Mouse (Mus musculus): ENCODE measurements around the gene Trp53bp1. TPM values are rescaled to one million over a fixed set of nuclear protein-coding genes. Genes with fewer than 3 reads are reported as not detected.

Gene Trp53bp1
- polyA plus RNA-seq, 1 experiment from 2014 or later = 63.8 TPM

DNA sequence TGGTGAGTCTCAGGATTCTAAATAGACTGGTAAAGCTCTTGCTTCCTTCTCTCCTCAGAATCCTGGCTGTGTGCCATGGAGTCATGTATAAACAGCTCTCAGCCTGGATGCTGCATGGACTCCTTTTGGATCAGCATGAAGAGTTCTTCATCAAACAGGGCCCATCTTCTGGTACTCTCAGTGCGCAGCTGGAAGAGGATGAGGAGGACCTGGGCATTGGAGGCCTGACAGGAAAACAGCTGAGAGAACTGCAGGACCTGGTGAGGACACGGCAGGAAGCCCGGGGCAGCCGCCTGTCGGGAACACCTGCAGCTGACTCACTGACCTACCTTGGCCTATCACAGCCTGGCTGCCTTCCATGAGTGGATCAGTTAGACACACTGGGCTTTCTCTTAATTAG, 87.8 kb downstream of the Trp53bp1 start:
- no peak for ATAC-seq (replicated peaks; ENCODE audit: low FRiP score, low TSS enrichment, low read depth)
- WGBS = 75% methylated on average over 5 of the region's 5 CpGs
- H3K4me3 ChIP-seq (ENCODE audit: low read depth, low read length) = no peak overlapping the region
- no peak overlapping the region for H3K9ac ChIP-seq (ENCODE audit: low read length)
- no peak overlapping the region for H3K27ac ChIP-seq (ENCODE audit: low read depth)
- no peaks in the 10 kb centered on the region for H3K27me3 ChIP-seq (replicated peaks; ENCODE audit: control insufficient read depth, insufficient read depth, low read length)
- no peak for DNase-seq (ENCODE audit: low spot score)
- no peaks in the 10 kb centered on the region for H3K4me1 ChIP-seq (replicated peaks; ENCODE audit: control insufficient read depth, insufficient read depth, low read length)
- H3K36me3 ChIP-seq (ENCODE audit: control insufficient read depth, insufficient read depth, low read length) = peaks cover 74% of the 10 kb centered on the region
- no peaks in the 10 kb centered on the region for H3K9me3 ChIP-seq (ENCODE audit: control insufficient read depth, low read length)
- no peak overlapping the region for H3K4me2 ChIP-seq (ENCODE audit: low read length)

DNA sequence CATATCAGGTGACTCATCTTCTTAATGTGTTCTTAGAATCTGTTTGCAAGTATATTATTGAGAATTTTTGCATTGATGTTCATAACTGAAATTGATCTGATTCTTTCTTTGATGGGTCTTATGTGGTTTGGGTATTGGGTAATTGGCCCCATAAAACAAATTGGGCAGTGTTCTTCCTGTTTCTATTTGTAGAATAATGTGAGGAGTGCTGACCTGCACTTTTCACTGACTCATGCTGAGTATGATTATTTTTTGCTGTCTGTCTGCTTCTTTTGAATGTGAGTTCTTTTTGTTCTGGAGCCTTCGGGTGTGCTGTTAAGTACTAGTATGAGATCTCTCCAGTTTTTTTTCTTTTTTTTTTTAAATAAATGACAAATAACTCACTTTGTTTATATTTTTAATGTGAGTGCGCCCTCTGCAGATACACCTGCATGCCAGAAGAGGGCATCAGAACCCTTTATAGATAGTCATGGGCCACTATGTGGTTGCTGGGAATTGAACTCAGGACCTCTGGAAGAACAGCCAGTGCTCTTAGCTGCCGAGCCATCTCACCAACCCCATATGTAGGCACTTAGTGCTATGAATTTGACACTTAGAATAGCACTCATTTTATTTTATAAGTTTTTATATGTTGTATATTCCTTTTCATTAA, 92.3 kb downstream of the Trp53bp1 start:
- Histone ChIP-seq H3K4me3 (ENCODE audit: low read depth, low read length) (no peak overlapping the region), H3K9ac (ENCODE audit: low read length) (no peak overlapping the region), H3K4me2 (ENCODE audit: low read length) (no peak overlapping the region), H3K4me1 (replicated peaks; ENCODE audit: control insufficient read depth, insufficient read depth, low read length) (no peaks in the 10 kb centered on the region), H3K9me3 (ENCODE audit: control insufficient read depth, low read length) (no peaks in the 10 kb centered on the region), H3K27me3 (replicated peaks; ENCODE audit: control insufficient read depth, insufficient read depth, low read length) (no peaks in the 10 kb centered on the region), H3K36me3 (ENCODE audit: control insufficient read depth, insufficient read depth, low read length) (peaks cover 71% of the 10 kb centered on the region), H3K27ac (ENCODE audit: low read depth) (no peak overlapping the region)
- ATAC-seq (replicated peaks; ENCODE audit: low FRiP score, low TSS enrichment, low read depth) (no peak), DNase-seq (ENCODE audit: low spot score) (no peak)
- WGBS = 91% methylated on average over 3 of the region's 3 CpGs

GRCm38 (mm10) chr2:121170980-121171742, 100.0 kb downstream of the Trp53bp1 start, which contains the start of gene Zscan29:
TSS of gene Zscan29 (minus strand) at chr2:121171125.
- H3K9ac ChIP-seq (ENCODE audit: low read length) = peak within 1 kb of the TSS; percentile 82
- peak within 1 kb of the TSS; percentile 82 for H3K27ac ChIP-seq (ENCODE audit: low read depth)
- WGBS = under 1% methylated on average over 66 of the region's 66 CpGs
- H3K36me3 ChIP-seq (ENCODE audit: control insufficient read depth, insufficient read depth, low read length) = peaks cover 35% of the 10 kb centered on the region
- H3K4me3 ChIP-seq (ENCODE audit: low read depth, low read length) = peak within 1 kb of the TSS; percentile 94
- peak; percentile 96 for ATAC-seq (replicated peaks; ENCODE audit: low FRiP score, low TSS enrichment, low read depth)
- H3K4me1 ChIP-seq (replicated peaks; ENCODE audit: control insufficient read depth, insufficient read depth, low read length) = peaks cover 20% of the 10 kb centered on the region
- DNase-seq (ENCODE audit: low spot score) = peak; percentile 90
- H3K4me2 ChIP-seq (ENCODE audit: low read length) = peak within 1 kb of the TSS; percentile 95
- H3K9me3 ChIP-seq (ENCODE audit: control insufficient read depth, low read length) = no peaks in the 10 kb centered on the region
- no peaks in the 10 kb centered on the region for H3K27me3 ChIP-seq (replicated peaks; ENCODE audit: control insufficient read depth, insufficient read depth, low read length)

GRCm38 (mm10) chr2:121170481-121170971, 100.7 kb downstream of the Trp53bp1 start, which contains the start of gene Tubgcp4:
TSS of gene Tubgcp4 (plus strand) at chr2:121170654.
- no peaks in the 10 kb centered on the region for H3K9me3 ChIP-seq (ENCODE audit: control insufficient read depth, low read length)
- DNase-seq (ENCODE audit: low spot score) = no peak
- WGBS = under 1% methylated on average over 38 of the region's 38 CpGs
- no peaks in the 10 kb centered on the region for H3K27me3 ChIP-seq (replicated peaks; ENCODE audit: control insufficient read depth, insufficient read depth, low read length)
- H3K4me2 ChIP-seq (ENCODE audit: low read length) = peak within 1 kb of the TSS; percentile 95
- peak within 1 kb of the TSS; percentile 94 for H3K4me3 ChIP-seq (ENCODE audit: low read depth, low read length)
- peaks cover 35% of the 10 kb centered on the region for H3K36me3 ChIP-seq (ENCODE audit: control insufficient read depth, insufficient read depth, low read length)
- ATAC-seq (replicated peaks; ENCODE audit: low FRiP score, low TSS enrichment, low read depth) = peak; percentile 41
- H3K9ac ChIP-seq (ENCODE audit: low read length) = peak within 1 kb of the TSS; percentile 82
- peaks cover 20% of the 10 kb centered on the region for H3K4me1 ChIP-seq (replicated peaks; ENCODE audit: control insufficient read depth, insufficient read depth, low read length)
- H3K27ac ChIP-seq (ENCODE audit: low read depth) = peak within 1 kb of the TSS; percentile 82

DNA sequence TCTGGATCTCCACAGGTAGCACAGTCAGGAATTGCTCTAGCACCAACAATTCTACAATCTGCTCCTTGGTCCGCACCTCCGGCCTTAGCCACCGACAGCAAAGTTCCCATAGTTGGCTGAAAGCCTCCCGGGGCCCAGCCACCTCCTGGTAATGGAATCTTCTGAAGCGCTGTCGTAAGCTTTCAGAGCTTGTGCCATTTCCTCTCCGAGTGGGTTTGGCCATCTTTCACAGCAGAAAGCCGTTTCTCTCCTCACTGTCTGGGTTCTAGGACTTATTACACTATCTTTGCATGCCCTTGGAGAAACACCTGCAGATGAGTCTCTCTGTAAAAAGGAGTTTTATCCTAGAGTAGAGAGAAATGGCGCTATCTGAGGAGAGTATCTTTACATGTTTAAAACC, 101.3 kb downstream of the Trp53bp1 start:
- peaks cover 20% of the 10 kb centered on the region for H3K4me1 ChIP-seq (replicated peaks; ENCODE audit: control insufficient read depth, insufficient read depth, low read length)
- DNase-seq (ENCODE audit: low spot score) (peak; percentile 54), ATAC-seq (replicated peaks; ENCODE audit: low FRiP score, low TSS enrichment, low read depth) (no peak)
- WGBS = 5% methylated on average over 9 of the region's 9 CpGs
- H3K36me3 ChIP-seq (ENCODE audit: control insufficient read depth, insufficient read depth, low read length) = peaks cover 35% of the 10 kb centered on the region
- H3K4me3 ChIP-seq (ENCODE audit: low read depth, low read length) = peak overlapping the region; percentile 94
- no peaks in the 10 kb centered on the region for H3K9me3 ChIP-seq (ENCODE audit: control insufficient read depth, low read length)
- peak overlapping the region; percentile 82; the same call in 1 of the 2 replicates for H3K27ac ChIP-seq (ENCODE audit: low read depth)
- peak overlapping the region; percentile 82 for H3K9ac ChIP-seq (ENCODE audit: low read length)
- H3K27me3 ChIP-seq (replicated peaks; ENCODE audit: control insufficient read depth, insufficient read depth, low read length) = no peaks in the 10 kb centered on the region
- peak overlapping the region; percentile 95 for H3K4me2 ChIP-seq (ENCODE audit: low read length)

- ATAC-seq (replicated peaks; ENCODE audit: low FRiP score, low TSS enrichment, low read depth) (no peak), DNase-seq (ENCODE audit: low spot score) (no peak)
- Histone ChIP-seq H3K4me1 (replicated peaks; ENCODE audit: control insufficient read depth, insufficient read depth, low read length) (peaks cover 20% of the 10 kb centered on the region), H3K4me2 (ENCODE audit: low read length) (peak overlapping the region; percentile 95), H3K27me3 (replicated peaks; ENCODE audit: control insufficient read depth, insufficient read depth, low read length) (no peaks in the 10 kb centered on the region), H3K36me3 (ENCODE audit: control insufficient read depth, insufficient read depth, low read length) (peaks cover 35% of the 10 kb centered on the region), H3K9ac (ENCODE audit: low read length) (peak overlapping the region; percentile 82), H3K4me3 (ENCODE audit: low read depth, low read length) (peak overlapping the region; percentile 94), H3K27ac (ENCODE audit: low read depth) (no peak overlapping the region), H3K9me3 (ENCODE audit: control insufficient read depth, low read length) (no peaks in the 10 kb centered on the region)
- WGBS = 32% methylated on average over 4 of the region's 4 CpGs
Observed at GRCm38 (mm10) chr2:121169173-121169572, 102.0 kb downstream of the Trp53bp1 start.

DNA sequence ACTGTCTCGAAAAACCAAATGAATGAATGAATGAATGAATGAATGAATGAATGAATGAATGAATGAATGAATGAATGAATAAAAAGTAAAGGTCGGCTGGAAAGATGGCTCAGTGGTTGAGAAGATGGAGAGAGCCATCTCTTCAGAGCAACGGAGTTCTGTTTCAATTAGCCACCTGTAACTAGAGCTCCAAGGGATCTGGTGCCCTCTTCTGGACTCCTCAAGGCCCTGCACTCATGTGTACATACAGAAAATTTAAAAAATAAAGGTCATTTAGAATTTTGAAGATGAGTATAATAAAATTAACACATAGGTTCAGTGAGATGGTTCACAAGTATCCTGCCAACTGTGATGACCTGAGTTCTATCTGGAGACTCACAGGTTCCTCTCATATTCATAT, 118.1 kb downstream of the Trp53bp1 start:
- H3K9me3 ChIP-seq (ENCODE audit: control insufficient read depth, low read length) = no peaks in the 10 kb centered on the region
- no peaks in the 10 kb centered on the region for H3K27me3 ChIP-seq (replicated peaks; ENCODE audit: control insufficient read depth, insufficient read depth, low read length)
- no peak overlapping the region for H3K4me2 ChIP-seq (ENCODE audit: low read length)
- H3K4me1 ChIP-seq (replicated peaks; ENCODE audit: control insufficient read depth, insufficient read depth, low read length) = no peaks in the 10 kb centered on the region
- DNase-seq (ENCODE audit: low spot score) (no peak), ATAC-seq (replicated peaks; ENCODE audit: low FRiP score, low TSS enrichment, low read depth) (no peak)
- 89% methylated on average over 3 of the region's 3 CpGs for WGBS
- peaks cover 56% of the 10 kb centered on the region for H3K36me3 ChIP-seq (ENCODE audit: control insufficient read depth, insufficient read depth, low read length)
- no peak overlapping the region for H3K4me3 ChIP-seq (ENCODE audit: low read depth, low read length)
- H3K27ac ChIP-seq (ENCODE audit: low read depth) = no peak overlapping the region
- H3K9ac ChIP-seq (ENCODE audit: low read length) = no peak overlapping the region

GRCm38 (mm10) chr2:121149679-121150078, 121.5 kb downstream of the Trp53bp1 start:
- no peaks in the 10 kb centered on the region for H3K27me3 ChIP-seq (replicated peaks; ENCODE audit: control insufficient read depth, insufficient read depth, low read length)
- ATAC-seq (replicated peaks; ENCODE audit: low FRiP score, low TSS enrichment, low read depth) (no peak), DNase-seq (ENCODE audit: low spot score) (no peak)
- peaks cover 59% of the 10 kb centered on the region for H3K36me3 ChIP-seq (ENCODE audit: control insufficient read depth, insufficient read depth, low read length)
- H3K4me2 ChIP-seq (ENCODE audit: low read length) = no peak overlapping the region
- 81% methylated on average over 5 of the region's 5 CpGs for WGBS
- no peaks in the 10 kb centered on the region for H3K4me1 ChIP-seq (replicated peaks; ENCODE audit: control insufficient read depth, insufficient read depth, low read length)
- no peaks in the 10 kb centered on the region for H3K9me3 ChIP-seq (ENCODE audit: control insufficient read depth, low read length)
- H3K27ac ChIP-seq (ENCODE audit: low read depth) = no peak overlapping the region
- no peak overlapping the region for H3K9ac ChIP-seq (ENCODE audit: low read length)
- H3K4me3 ChIP-seq (ENCODE audit: low read depth, low read length) = no peak overlapping the region

Measured in intestine, embryonic 14.5 days (tissue).